Mouse (Mus musculus): Measurements from ENCODE around the gene Gtf2i.

Gtf2i gene

GRCm38 (mm10) chr5:134244890-134245289, 69.7 kb downstream of the Gtf2i start:
- in situ Hi-C loops (cut with MboI, MseI) = no loop called here

GRCm38 (mm10) chr5:134243661-134244436, 70.7 kb downstream of the Gtf2i start:
- in situ Hi-C loops (cut with MboI, MseI) = no loop called here

GRCm38 (mm10) chr5:134241831-134242230, 72.7 kb downstream of the Gtf2i start:
- in situ Hi-C loops (cut with MboI, MseI) = no loop called here

GRCm38 (mm10) chr5:134237936-134238760, 76.4 kb downstream of the Gtf2i start:
- in situ Hi-C loops (cut with MboI, MseI) = no loop called here

- in situ Hi-C loops (cut with MboI, MseI) = no loop called here
Observed at GRCm38 (mm10) chr5:134237508-134237907, 77.1 kb downstream of the Gtf2i start.

GRCm38 (mm10) chr5:134236796-134237195, 77.8 kb downstream of the Gtf2i start:
- in situ Hi-C loops (cut with MboI, MseI) = no loop called here

GRCm38 (mm10) chr5:134236241-134236640, 78.3 kb downstream of the Gtf2i start:
- in situ Hi-C loops (cut with MboI, MseI) = no loop called here

- in situ Hi-C loops (cut with MboI, MseI) = no loop called here
Observed at GRCm38 (mm10) chr5:134235111-134235510, 79.4 kb downstream of the Gtf2i start.

GRCm38 (mm10) chr5:134234205-134234604, 80.4 kb downstream of the Gtf2i start:
- in situ Hi-C loops (cut with MboI, MseI) = no loop called here

GRCm38 (mm10) chr5:134233244-134233651, 81.3 kb downstream of the Gtf2i start:
- in situ Hi-C loops (cut with MboI, MseI) = no loop called here

- in situ Hi-C loops (cut with MboI, MseI) = no loop called here
Observed at GRCm38 (mm10) chr5:134232568-134232967, 82.0 kb downstream of the Gtf2i start.

GRCm38 (mm10) chr5:134232111-134232510, 82.4 kb downstream of the Gtf2i start:
- in situ Hi-C loops (cut with MboI, MseI) = no loop called here

GRCm38 (mm10) chr5:134231376-134231775, 83.2 kb downstream of the Gtf2i start:
- in situ Hi-C loops (cut with MboI, MseI) = no loop called here

- in situ Hi-C loops (cut with MboI, MseI) = loop anchor here (5.0 kb wide), 1 partner anchor 33 kb away; no protein-coding TSS in a partner anchor
Observed at GRCm38 (mm10) chr5:134229391-134229790, 85.2 kb downstream of the Gtf2i start, which contains the start of gene Ncf1. Gene Ncf1, minus strand, starts transcription at chr5:134229625.

GRCm38 (mm10) chr5:134228249-134228638, 86.3 kb downstream of the Gtf2i start:
- in situ Hi-C loops (cut with MboI, MseI) = loop anchor here (5.0 kb wide), 1 partner anchor 34 kb away; no protein-coding TSS in a partner anchor

GRCm38 (mm10) chr5:134227574-134228248, 86.8 kb downstream of the Gtf2i start:
- in situ Hi-C loops (cut with MboI, MseI) = loop anchor here (5.0 kb wide), 1 partner anchor 35 kb away; no protein-coding TSS in a partner anchor

- in situ Hi-C loops (cut with MboI, MseI) = loop anchor here (5.0 kb wide), 1 partner anchor 35 kb away; no protein-coding TSS in a partner anchor
Observed at GRCm38 (mm10) chr5:134226946-134227345, 87.6 kb downstream of the Gtf2i start.

- in situ Hi-C loops (cut with MboI, MseI) = loop anchor here (5.0 kb wide), 1 partner anchor 37 kb away; no protein-coding TSS in a partner anchor
Observed at GRCm38 (mm10) chr5:134225110-134225901, 89.3 kb downstream of the Gtf2i start.

GRCm38 (mm10) chr5:134221708-134222150, 92.8 kb downstream of the Gtf2i start:
- in situ Hi-C loops (cut with MboI, MseI) = no loop called here

- in situ Hi-C loops (cut with MboI, MseI) = no loop called here
Observed at GRCm38 (mm10) chr5:134221278-134221677, 93.3 kb downstream of the Gtf2i start.

GRCm38 (mm10) chr5:134217900-134218299, 96.7 kb downstream of the Gtf2i start:
- in situ Hi-C loops (cut with MboI, MseI) = no loop called here

Measured in regulatory T cell (primary cell).